Mouse (Mus musculus) intestine, postnatal 0 days (tissue): ENCODE measurements around the gene Slc2a4. TPM values are rescaled to one million over a fixed set of nuclear protein-coding genes. Genes with fewer than 3 reads are reported as not detected.
A peak's percentile ranks its signal among the peaks of the same experiment; 100 is the strongest.

Experiments
- ATAC-seq: fragments of 200-750 bp; cut with Nextera tagmentation; 2 replicates; pipeline ENCODE4 v1.8.0; 2017; ENCODE audit warnings: mild to moderate bottlenecking, moderate TSS enrichment, moderate library complexity
- H3K27ac ChIP-seq: fragments of 300-500 bp; sonication (generic); 2 replicates; pipeline ENCODE4 v1.5.1; 2014; ENCODE audit warnings: mild to moderate bottlenecking, low read depth, low read length, moderate library complexity
- H3K27me3 ChIP-seq: fragments of 300-500 bp; sonication (generic); replicated peaks from 2 replicates; pipeline ENCODE4 v1.6.1; 2014; ENCODE audit warnings: low read length, mixed read lengths; ENCODE audit not compliant: control insufficient read depth, insufficient read depth
- H3K36me3 ChIP-seq: fragments of 300-500 bp; sonication (generic); 2 replicates; pipeline ENCODE4 v1.6.1; 2014; ENCODE audit warnings: mild to moderate bottlenecking, moderate library complexity; ENCODE audit not compliant: control insufficient read depth, insufficient read depth
- H3K4me1 ChIP-seq: fragments of 300-500 bp; sonication (generic); replicated peaks from 2 replicates; pipeline ENCODE4 v1.6.1; 2014; ENCODE audit warnings: antibody characterized with exemption, low read length, mixed read lengths; ENCODE audit not compliant: control insufficient read depth, insufficient read depth
- H3K4me2 ChIP-seq: fragments of 300-500 bp; sonication (generic); replicated peaks from 2 replicates; pipeline ENCODE4 v1.6.1; 2014; ENCODE audit warnings: low read depth, mild to moderate bottlenecking, moderate library complexity
- H3K4me3 ChIP-seq: fragments of 300-500 bp; sonication (generic); 2 replicates; pipeline ENCODE4 v1.5.1; 2014; ENCODE audit warnings: low read depth, low read length
- H3K9ac ChIP-seq: fragments of 300-500 bp; sonication (generic); 2 replicates; pipeline ENCODE4 v1.6.1; 2014; ENCODE audit warnings: mild to moderate bottlenecking, low read depth, low read length
- H3K9me3 ChIP-seq: fragments of 300-500 bp; sonication (generic); 2 replicates; pipeline ENCODE4 v1.6.1; 2016; ENCODE audit warnings: mixed run types; ENCODE audit not compliant: control insufficient read depth
- CTCF ChIP-seq: sonication (generic); IDR thresholded peaks from 2 replicates; pipeline ENCODE4 v1.5.1; 2016; ENCODE audit warnings: low read depth, mild to moderate bottlenecking, control low read depth, antibody characterized with exemption, moderate library complexity
- WGBS: fragments of 180-500 bp; shearing (Covaris S2); extraction: QIAGEN DNeasy Blood & Tissue Kit; methylation state at CpG from one replicate; pipeline ENCODE4 v1.1.7; 2014; 5-methylcytosine and 5-hydroxymethylcytosine counted together
- polyA plus RNA-seq: library from polyadenylated mRNA; unstranded; fragments of >200 nt; fragmentation: Nextera tagmentation; extraction: Ambion mirVana; gene quantifications from 2 replicates; pipeline ENCODE4 v1.2.1, GENCODE M21; 2015

Slc2a4 gene
- polyA plus RNA-seq, 1 experiment from 2014 or later, result 18.3 TPM

- Histone ChIP-seq H3K36me3 (no peaks in the 10 kb centered on the region), H3K4me2 (no peak overlapping the region), H3K9ac (no peak overlapping the region), H3K4me1 (no peaks in the 10 kb centered on the region), H3K27ac (no peak overlapping the region), H3K4me3 (no peak overlapping the region), H3K27me3 (no peaks in the 10 kb centered on the region), H3K9me3 (no peaks in the 10 kb centered on the region)
- no peak for ATAC-seq
- no peak for TF ChIP-seq CTCF
- 94% methylated on average over 2 of the region's 2 CpGs for WGBS
Observed at GRCm38 (mm10) chr11:69927501-69927900, 20.5 kb downstream of the Slc2a4 start.

- 48% methylated on average over 3 of the region's 3 CpGs for WGBS
- Histone ChIP-seq H3K27ac (no peak overlapping the region), H3K4me1 (0 out of 2 replicates have a peak, but pooled peaks cover 5% of the 10 kb centered on the region), H3K27me3 (no peaks in the 10 kb centered on the region), H3K36me3 (peaks cover 13% of the 10 kb centered on the region), H3K9ac (no peak overlapping the region), H3K4me2 (no peak overlapping the region), H3K4me3 (no peak overlapping the region), H3K9me3 (no peaks in the 10 kb centered on the region)
- no peak for TF ChIP-seq CTCF
- ATAC-seq, result no peak
Observed at GRCm38 (mm10) chr11:69922796-69923195, 25.2 kb downstream of the Slc2a4 start.

GRCm38 (mm10) chr11:69922012-69922756, 25.8 kb downstream of the Slc2a4 start:
- Histone ChIP-seq H3K27ac (peak overlapping the region; percentile 94), H3K4me2 (peak overlapping the region; percentile 70), H3K9ac (peak overlapping the region; percentile 51), H3K9me3 (no peaks in the 10 kb centered on the region), H3K27me3 (no peaks in the 10 kb centered on the region), H3K4me1 (0 out of 2 replicates have a peak, but pooled peaks cover 5% of the 10 kb centered on the region), H3K36me3 (peaks cover 19% of the 10 kb centered on the region), H3K4me3 (peak overlapping the region; percentile 44)
- WGBS, result 1% methylated on average over 12 of the region's 12 CpGs
- peak; percentile 35; the same call in 1 of the 2 replicates for TF ChIP-seq CTCF
- ATAC-seq, result no peak

GRCm38 (mm10) chr11:69921114-69922011, 26.6 kb downstream of the Slc2a4 start, which contains the start of gene Eif5a:
Gene Eif5a (minus strand): TSS chr11:69921958.
- H3K4me1 ChIP-seq, result 0 out of 2 replicates have a peak, but pooled peaks cover 5% of the 10 kb centered on the region
- H3K4me2 ChIP-seq, result peak within 1 kb of the TSS; percentile 94
- ATAC-seq, result peak; percentile 95
- H3K9me3 ChIP-seq, result no peaks in the 10 kb centered on the region
- peak; percentile 82 for TF ChIP-seq CTCF
- H3K4me3 ChIP-seq, result peak within 1 kb of the TSS; percentile 70
- H3K36me3 ChIP-seq, result peaks cover 27% of the 10 kb centered on the region
- H3K27me3 ChIP-seq, result no peaks in the 10 kb centered on the region
- under 1% methylated on average over 73 of the region's 78 CpGs for WGBS
- peak within 1 kb of the TSS; percentile 98 for H3K27ac ChIP-seq
- peak within 1 kb of the TSS; percentile 87 for H3K9ac ChIP-seq

GRCm38 (mm10) chr11:69920266-69921031, 27.5 kb downstream of the Slc2a4 start:
- no peaks in the 10 kb centered on the region for H3K27me3 ChIP-seq
- 0 out of 2 replicates have a peak, but pooled peaks cover 5% of the 10 kb centered on the region for H3K4me1 ChIP-seq
- H3K4me3 ChIP-seq, result peak overlapping the region; percentile 70
- peak overlapping the region; percentile 94 for H3K4me2 ChIP-seq
- ATAC-seq, result peak; percentile 32
- H3K27ac ChIP-seq, result peak overlapping the region; percentile 98
- H3K9ac ChIP-seq, result peak overlapping the region; percentile 87
- TF ChIP-seq CTCF, result no peak; the same call in 1 of the 2 replicates
- WGBS, result under 1% methylated on average over 62 of the region's 65 CpGs
- H3K9me3 ChIP-seq, result no peaks in the 10 kb centered on the region
- H3K36me3 ChIP-seq, result peaks cover 36% of the 10 kb centered on the region
